Mouse (Mus musculus) liver, embryonic 13.5 days (tissue): ENCODE data around the gene Ncoa3. TPM values are rescaled to one million over a fixed set of nuclear protein-coding genes. Genes with fewer than 3 reads are reported as not detected.

ENCODE experiments used
- polyA plus RNA-seq: library from polyadenylated mRNA; unstranded; fragments of >200 nt; fragmentation: Nextera tagmentation; extraction: Ambion mirVana; gene quantifications from 2 replicates; pipeline ENCODE4 v1.2.1, GENCODE M21; 2015

Gene Ncoa3
- polyA plus RNA-seq, 1 experiment from 2014 or later: 3.5 TPM

Other genes starting within 250 kb of the Ncoa3 start
- 26.5 and 28.3 TPM in 2 replicates for gene Zmynd8, start 93.6 kb upstream of the Ncoa3 start, polyA plus RNA-seq
- gene Sulf2, start 163.0 kb downstream of the Ncoa3 start, polyA plus RNA-seq: 2.7 and 2.9 TPM in 2 replicates